Mouse (Mus musculus) liver, adult 2 months (tissue): ENCODE data around the gene Ccdc17.

ENCODE experiments used
- CTCF ChIP-seq: fragments of 200-500 bp; IDR thresholded peaks from 2 replicates; pipeline ENCODE4 v1.5.1; 2011; ENCODE audit warnings: low read depth, low read length, control low read depth
- POLR2A ChIP-seq: fragments of 200-500 bp; IDR thresholded peaks from 2 replicates; pipeline ENCODE4 v1.6.1; 2011; ENCODE audit warnings: low read length, control low read depth; ENCODE audit not compliant: insufficient read depth; ENCODE audit errors: extremely low read depth

GRCm38 (mm10) chr4:116557306-116558121 is 38.9 kb upstream of the Ccdc17 start, which contains the start of gene Gpbp1l1:
- TF ChIP-seq CTCF: peak; percentile 33
- 0 out of 2 replicates have a peak, but pooled peaks have one; percentile 65 for TF ChIP-seq POLR2A
